Mouse (Mus musculus): ENCODE results near the gene Mogat1.

DNA sequence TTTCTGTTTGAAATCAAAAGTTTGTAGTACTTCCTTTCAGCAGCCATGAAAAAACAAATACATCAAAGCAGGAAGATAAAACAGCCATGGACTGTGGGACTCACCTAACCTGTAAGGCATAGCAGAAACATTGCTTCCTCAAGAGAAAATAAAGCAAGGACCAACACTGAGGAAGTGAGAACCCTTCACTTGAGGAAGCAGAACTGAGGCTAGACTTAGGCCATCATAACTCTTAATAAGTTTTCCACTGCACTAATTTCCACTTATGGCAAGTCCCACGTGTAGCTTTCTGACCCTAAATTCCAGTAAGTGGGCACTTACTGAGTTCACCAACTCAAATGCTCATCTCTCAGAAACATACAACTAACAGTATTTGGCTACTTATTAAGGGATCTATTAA lies 20.6 kb upstream of the Mogat1 start:
- TF ChIP-seq POLR2A (IDR thresholded peaks at IDR 0.05; ENCODE audit: borderline replicate concordance, extremely low read depth, insufficient read depth, insufficient read length, poor library complexity, severe bottlenecking): no peak
- no peak for TF ChIP-seq CTCF (IDR thresholded peaks at IDR 0.05; ENCODE audit: borderline replicate concordance, extremely low read depth, insufficient read depth, insufficient read length)

Measured in brain, embryonic 14.5 days (tissue).